10 mouse cellular contexts compared by ENCODE assay signal in the genomic region with DNA sequence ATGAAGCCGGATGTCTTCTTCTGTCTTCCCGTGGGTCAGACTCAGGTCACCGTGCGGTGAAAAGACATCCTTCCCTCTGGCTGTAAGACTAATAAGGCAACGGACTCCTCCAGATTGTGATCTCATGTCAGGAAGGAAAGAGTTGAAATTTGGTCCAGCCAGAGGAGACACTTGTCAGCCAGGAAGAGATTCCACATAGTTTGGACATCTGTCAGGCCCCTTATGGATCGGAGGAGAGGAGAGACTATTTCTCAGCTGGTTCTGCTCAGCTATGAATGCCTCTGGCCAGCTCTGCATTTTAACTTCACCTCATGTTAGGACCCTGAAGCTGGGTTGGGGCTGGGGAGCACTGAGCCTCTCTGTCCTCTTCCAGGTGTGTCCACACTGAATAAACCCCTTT. TPM values are rescaled to one million over a fixed set of nuclear protein-coding genes. Genes with fewer than 3 reads are reported as not detected.
DNase-seq lines count a peak whose midpoint lies in the region; ATAC-seq and TF ChIP-seq lines count a peak whose summit lies in the region.
"Had no signal": no experiment of that assay in that cellular context is flagged by ENCODE, and none has a peak within 500 bp of the region (broad histone marks: within the 10 kb centered on the region; RNA-seq: fewer than 3 reads in every experiment).

No protein-coding gene starts in this region.

- no peaks in the 10 kb centered on the region for H3K9me3 ChIP-seq in heart, embryonic 13.5 days
- no peaks in the 10 kb centered on the region for H3K9me3 ChIP-seq in forebrain, embryonic 15.5 days
- no peaks in the 10 kb centered on the region for H3K9me3 ChIP-seq in limb, embryonic 10.5 days (replicated peaks)

- no peak for DNase-seq in heart, adult 9 months (ENCODE audit: low spot score in 2 of 2)
- DNase-seq in brain, embryonic 14.5 days (ENCODE audit: low read depth): peak; percentile 6
- DNase-seq in limb, embryonic 10.5 days (ENCODE audit: low spot score): no peak
- no peak for DNase-seq in spleen, postnatal 14 days (ENCODE audit: low spot score in 2 of 2)
- DNase-seq in right cerebral cortex, postnatal 10 days (ENCODE audit: low spot score in 2 of 2): no peak
- DNase-seq: thymus, postnatal 14 days had no signal

- peaks cover 84% of the 10 kb centered on the region for H3K4me1 ChIP-seq in heart, embryonic 13.5 days
- H3K4me1 ChIP-seq in forebrain, embryonic 15.5 days: peaks cover 9% of the 10 kb centered on the region
- H3K4me1 ChIP-seq in limb, embryonic 10.5 days: peaks cover 20% of the 10 kb centered on the region

- no peak for TF ChIP-seq POLR2A in brain, embryonic 14.5 days (IDR thresholded peaks at IDR 0.05; ENCODE audit: borderline replicate concordance, extremely low read depth, insufficient read depth, insufficient read length, poor library complexity, severe bottlenecking)

- peak overlapping the region; percentile 63 for H3K4me2 ChIP-seq in heart, embryonic 13.5 days
- H3K4me2 ChIP-seq in forebrain, embryonic 15.5 days (replicated peaks): no peak overlapping the region

- H3K27ac ChIP-seq in heart, embryonic 13.5 days (replicated peaks): peak overlapping the region; percentile 100
- peak overlapping the region; percentile 76 for H3K27ac ChIP-seq in forebrain, embryonic 15.5 days (replicated peaks)
- 0 out of 2 replicates have a peak overlapping the region, but pooled peaks have one; percentile 11 for H3K27ac ChIP-seq in limb, embryonic 10.5 days

- H3K9ac ChIP-seq in heart, embryonic 13.5 days: peak overlapping the region; percentile 64
- no peak overlapping the region for H3K9ac ChIP-seq in forebrain, embryonic 15.5 days (replicated peaks)

- TF ChIP-seq CTCF in brain, embryonic 14.5 days (IDR thresholded peaks at IDR 0.05; ENCODE audit: borderline replicate concordance, extremely low read depth, insufficient read depth, insufficient read length): no peak

- 24% methylated on average over 6 of the region's 6 CpGs for WGBS in heart, embryonic 13.5 days
- 87% methylated on average over 6 of the region's 6 CpGs for WGBS in forebrain, embryonic 15.5 days
- WGBS in limb, embryonic 10.5 days: 64% methylated on average over 6 of the region's 6 CpGs

- H3K27me3 ChIP-seq in heart, embryonic 13.5 days (replicated peaks): no peaks in the 10 kb centered on the region
- no peaks in the 10 kb centered on the region for H3K27me3 ChIP-seq in forebrain, embryonic 15.5 days
- no peaks in the 10 kb centered on the region for H3K27me3 ChIP-seq in limb, embryonic 10.5 days (ENCODE audit: low read depth, poor library complexity, severe bottlenecking)

- H3K4me3 ChIP-seq in heart, embryonic 13.5 days: peak overlapping the region; percentile 14
- no peak overlapping the region for H3K4me3 ChIP-seq in forebrain, embryonic 15.5 days
- no peak overlapping the region for H3K4me3 ChIP-seq in limb, embryonic 10.5 days

- peaks cover 21% of the 10 kb centered on the region for H3K36me3 ChIP-seq in heart, embryonic 13.5 days
- no peaks in the 10 kb centered on the region for H3K36me3 ChIP-seq in forebrain, embryonic 15.5 days
- H3K36me3 ChIP-seq in limb, embryonic 10.5 days: no peaks in the 10 kb centered on the region

- ATAC-seq in heart, embryonic 13.5 days (ENCODE audit: extremely low read depth, insufficient number of reproducible peaks, low FRiP score, low TSS enrichment): no peak
- 0 out of 2 replicates have a peak, but pooled peaks have one; percentile 5 for ATAC-seq in forebrain, embryonic 15.5 days (replicated peaks)
- no peak for ATAC-seq in CD4-positive, CD25-positive, alpha-beta regulatory T cell, adult 4 months
- ATAC-seq: activated CD4-positive, CD25-positive, alpha-beta regulatory T cell, adult 4 months had no signal

RNA-seq across cellular contexts. Expression of gene Apol6, which starts 30.1 kb away (rescaled TPM):
- 0.06 and 0.15 TPM in 2 replicates for polyA plus RNA-seq in heart, embryonic 13.5 days (2015; fragmentation: Nextera tagmentation; extraction: Ambion mirVana)
- polyA plus RNA-seq in brain, embryonic 14.5 days (2012; rRNA removed): 0.04 and 0.05 TPM in 2 replicates
- not detected in 2 replicates for polyA plus RNA-seq in forebrain, embryonic 15.5 days (2015; fragmentation: Nextera tagmentation; extraction: Ambion mirVana)
- 0.14 TPM in 1 of 2 replicates, not detected in the other for polyA plus RNA-seq in limb, embryonic 10.5 days (2016; fragmentation: Nextera tagmentation; extraction: Ambion mirVana)
- polyA plus RNA-seq in CD4-positive, CD25-positive, alpha-beta regulatory T cell, adult 4 months (2017; shearing (Covaris generic)): not detected
- polyA plus RNA-seq: activated CD4-positive, CD25-positive, alpha-beta regulatory T cell, adult 4 months had no signal

RNA-seq across cellular contexts. Expression of gene Mb, which starts 36.0 kb away (rescaled TPM):
- polyA plus RNA-seq in heart, embryonic 13.5 days (2015; fragmentation: Nextera tagmentation; extraction: Ambion mirVana): 519 and 566 TPM in 2 replicates
- polyA plus RNA-seq in brain, embryonic 14.5 days (2012; rRNA removed): 0.26 and 0.33 TPM in 2 replicates
- polyA plus RNA-seq in forebrain, embryonic 15.5 days (2015; fragmentation: Nextera tagmentation; extraction: Ambion mirVana): 0.31 TPM in 1 of 2 replicates, not detected in the other
- polyA plus RNA-seq in limb, embryonic 10.5 days (2016; fragmentation: Nextera tagmentation; extraction: Ambion mirVana): 0.44 and 0.60 TPM in 2 replicates
- not detected for polyA plus RNA-seq in CD4-positive, CD25-positive, alpha-beta regulatory T cell, adult 4 months (2017; shearing (Covaris generic))
- polyA plus RNA-seq: activated CD4-positive, CD25-positive, alpha-beta regulatory T cell, adult 4 months had no signal

Comparison
In these comparisons a context has a peak if more than half of its experiments do, and no peak if none do; other contexts are left out.
1. H3K27ac ChIP-seq: peak in every context shown above with its lines; median percentile 100 in heart, embryonic 13.5 days; 76 in forebrain, embryonic 15.5 days; 11 in limb, embryonic 10.5 days.
2. RNA of gene Mb, which starts 36.0 kb away (polyA plus RNA-seq): 519 to 566 TPM in heart, embryonic 13.5 days; 0.44 to 0.60 TPM in limb, embryonic 10.5 days, 0.26 to 0.33 TPM in brain, embryonic 14.5 days, 0.31 TPM in forebrain, embryonic 15.5 days and not detected in CD4-positive, CD25-positive, alpha-beta regulatory T cell, adult 4 months; every median in the first group is over 100 times any median in the second.